Mouse (Mus musculus) C2C12 (cell line): Measurements from ENCODE around the gene Lima1.

Source experiments
- CEBPB ChIP-seq: IDR thresholded peaks from one replicate; pipeline ENCODE4 v1.6.1; 2011; ENCODE audit warnings: low read depth, mild to moderate bottlenecking, control low read depth, moderate library complexity
- CTCF ChIP-seq: IDR thresholded peaks from one replicate; pipeline ENCODE4 v1.5.1; 2011; ENCODE audit not compliant: control insufficient read depth, insufficient read depth, insufficient read length
- MAX ChIP-seq: IDR thresholded peaks from one replicate; pipeline ENCODE4 v1.6.1; 2011; ENCODE audit warnings: mild to moderate bottlenecking, control low read depth
- MYOD1 ChIP-seq: IDR thresholded peaks from one replicate; pipeline ENCODE4 v1.6.1; 2011; ENCODE audit warnings: low read depth; ENCODE audit not compliant: control insufficient read depth, insufficient read length
- USF1 ChIP-seq: IDR thresholded peaks from one replicate; pipeline ENCODE4 v1.6.1; 2011; ENCODE audit warnings: low read depth, mild to moderate bottlenecking, control low read depth, moderate library complexity

GRCm38 (mm10) chr15:99863358-99863757 is 11.9 kb downstream of the Lima1 start:
- TF ChIP-seq CTCF (no peak), MAX (no peak), MYOD1 (no peak), CEBPB (no peak), USF1 (no peak)
